Mouse (Mus musculus) hindlimb bud, embryonic 11.5 days (tissue): ENCODE results near the gene Hsf4.

Source experiments
- DNase-seq: peaks from one replicate; pipeline ENCODE4 v3.0.0-alpha.2; 2012; ENCODE audit warnings: low read depth, low spot score; ENCODE audit errors: extremely low spot score

The Hsf4 gene

DNA sequence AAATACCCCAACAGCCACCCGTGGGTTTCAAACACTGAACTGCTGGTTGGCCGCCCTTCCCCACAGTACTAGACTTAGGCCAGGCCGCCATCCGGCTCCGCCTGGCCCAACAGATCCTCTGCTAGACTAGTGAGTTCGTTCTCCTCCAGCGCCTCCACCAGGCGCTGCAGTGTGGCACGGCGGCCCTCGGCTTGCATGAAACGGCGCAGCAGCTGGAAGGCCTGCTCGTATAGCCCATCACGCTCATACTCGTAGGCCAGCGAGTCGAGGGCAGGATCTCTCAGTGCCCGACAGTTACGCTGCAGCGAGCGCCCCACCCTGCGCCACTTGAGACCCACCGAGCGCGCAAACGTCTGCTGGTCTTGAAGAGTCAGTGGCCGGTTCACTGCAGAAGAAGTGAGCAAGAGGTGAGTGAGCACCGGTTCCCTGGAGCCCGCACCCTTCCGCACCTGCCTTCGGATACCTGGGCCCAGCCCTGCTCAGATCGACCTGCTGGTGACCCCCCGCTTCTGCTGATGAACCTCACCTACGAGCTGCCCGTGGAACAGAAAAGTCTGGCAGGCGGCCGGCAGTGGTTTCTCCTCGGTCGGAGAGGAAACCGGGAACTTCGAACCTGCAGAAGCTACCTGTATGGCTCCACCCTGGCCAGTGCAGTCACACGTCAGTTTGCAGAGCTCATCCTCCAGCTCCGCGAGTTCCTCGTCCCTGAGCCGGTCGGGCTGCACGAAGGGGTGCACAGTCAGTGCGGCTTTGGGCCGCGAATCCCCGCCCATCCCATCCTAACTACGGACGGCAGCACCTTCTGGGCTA is 10.5 kb upstream of the Hsf4 start:
- no peak for DNase-seq

DNA sequence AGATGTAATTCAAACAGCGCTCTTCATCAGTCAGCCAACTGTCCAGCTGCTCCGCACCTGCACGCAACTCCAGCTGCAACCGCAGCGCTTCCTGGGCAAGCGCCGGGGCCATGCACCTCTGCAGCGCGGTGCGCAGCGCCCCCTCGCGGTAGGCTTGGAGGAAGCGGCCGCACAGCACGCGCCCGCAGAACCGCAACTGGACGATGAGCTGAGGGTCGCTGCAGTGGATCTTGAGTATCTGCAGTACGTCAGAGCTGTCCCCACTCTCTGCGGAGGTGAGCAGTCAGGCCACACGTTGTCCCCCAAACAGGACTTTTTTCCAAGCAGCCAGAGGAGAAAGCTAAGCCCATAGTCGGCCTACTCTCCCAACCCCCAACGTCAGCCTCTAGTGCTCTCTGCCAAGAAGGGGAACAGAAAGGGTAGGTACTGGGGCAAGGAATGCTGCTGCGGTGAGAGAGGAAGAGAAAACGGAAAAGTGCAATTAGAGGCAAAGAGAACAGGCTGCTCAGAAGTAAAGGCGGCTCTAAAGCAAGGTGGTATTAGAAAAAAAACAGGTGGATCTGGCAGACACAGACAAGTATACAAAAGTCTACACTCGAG is 9.8 kb upstream of the Hsf4 start:
- no peak for DNase-seq

DNA sequence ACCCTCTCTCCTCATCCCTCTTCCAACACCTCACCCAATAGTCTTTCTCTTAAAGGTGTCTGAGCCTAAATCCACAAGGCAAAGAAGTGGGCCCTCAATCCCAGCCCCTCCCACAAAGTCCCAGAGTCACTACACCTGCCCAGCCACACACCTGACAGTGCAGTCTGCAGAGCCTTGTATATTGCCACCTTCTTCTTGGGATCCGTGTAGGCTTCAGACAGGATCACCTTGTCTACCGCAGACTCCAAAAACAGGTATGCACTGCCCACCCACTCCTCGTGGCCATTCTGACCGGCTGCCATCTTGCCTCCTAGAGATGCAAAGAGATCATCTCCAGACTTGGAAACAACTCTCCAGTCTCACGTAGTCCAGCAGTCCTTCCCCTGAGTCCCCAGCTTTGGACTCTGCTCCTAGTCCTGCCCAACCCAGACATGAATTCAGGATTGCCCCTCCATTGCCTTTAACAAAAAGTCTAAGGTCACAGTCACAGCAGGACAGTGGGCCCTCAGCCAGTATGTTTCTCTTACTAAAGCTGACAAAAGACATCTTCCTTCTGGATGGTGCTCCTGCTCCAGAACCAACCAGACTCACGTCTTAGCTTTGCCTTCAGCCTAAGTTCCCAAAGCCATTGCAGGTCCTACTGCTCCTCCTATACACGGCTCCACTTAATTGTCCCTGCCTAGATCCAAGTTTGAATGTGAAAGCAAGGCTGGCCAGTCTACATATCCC is 9.1 kb upstream of the Hsf4 start:
- DNase-seq = no peak

DNA sequence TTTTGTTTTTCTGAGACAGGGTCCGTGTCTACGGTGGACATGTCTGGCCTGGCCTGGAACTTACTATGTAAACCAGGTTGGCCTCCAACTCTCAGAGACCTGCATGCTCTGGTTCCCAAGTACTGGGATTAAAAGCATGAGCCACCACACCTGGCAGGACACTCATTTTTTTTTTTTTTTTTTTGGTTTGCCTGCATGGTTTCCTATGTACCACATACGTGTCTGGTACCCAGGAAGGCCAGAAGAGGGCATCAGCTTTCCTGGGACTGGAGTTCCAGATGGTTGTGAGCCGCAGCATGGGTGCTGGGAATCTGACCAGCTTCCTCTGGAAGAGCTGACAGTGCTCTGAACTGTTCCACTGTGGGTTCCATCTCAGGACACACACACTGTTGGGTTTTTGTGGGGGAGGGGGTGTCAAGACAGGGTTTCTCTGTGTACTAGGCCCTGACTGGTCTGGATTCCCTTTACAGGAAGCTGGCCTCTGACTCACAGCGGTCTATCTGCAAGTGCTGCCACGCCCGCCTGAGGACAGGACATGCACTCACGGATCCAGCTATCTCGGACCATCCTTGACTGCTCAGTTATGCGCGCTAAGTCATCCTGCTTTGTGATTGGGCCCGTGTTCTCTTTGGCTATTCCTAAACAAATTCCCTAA is 8.1 kb upstream of the Hsf4 start:
- no peak for DNase-seq

DNA sequence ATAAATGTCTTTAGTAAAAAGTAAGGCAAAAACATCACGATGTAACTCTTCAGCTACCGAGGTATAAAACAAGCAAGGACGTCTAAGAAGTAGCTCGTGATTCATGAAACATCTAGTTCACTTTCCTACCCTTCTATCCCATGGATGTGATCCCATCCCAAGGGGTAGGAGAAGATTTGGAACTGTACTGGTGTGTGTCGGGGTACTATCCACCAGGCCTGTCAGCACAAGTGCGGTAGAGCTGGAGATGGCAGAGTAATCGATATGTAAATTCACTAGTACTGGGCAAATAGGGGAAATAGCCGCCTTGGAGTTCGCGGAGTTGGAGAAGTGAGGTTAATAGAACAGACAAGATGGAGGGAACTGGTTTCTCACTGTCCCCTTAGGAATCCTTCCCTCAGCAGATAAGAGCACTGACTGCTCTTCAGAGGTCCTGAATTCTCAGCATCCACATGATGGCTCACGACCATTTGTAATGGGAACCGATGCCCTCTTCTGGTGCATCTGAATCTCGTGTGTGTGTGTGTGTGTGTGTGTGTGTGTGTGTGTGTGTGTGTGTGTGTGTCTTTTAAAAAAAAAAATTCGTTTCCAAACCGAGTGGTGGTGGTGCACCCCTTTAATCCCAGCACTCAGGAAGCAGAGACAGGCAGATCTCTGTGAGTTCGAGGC is 6.2 kb upstream of the Hsf4 start:
- no peak for DNase-seq

DNA sequence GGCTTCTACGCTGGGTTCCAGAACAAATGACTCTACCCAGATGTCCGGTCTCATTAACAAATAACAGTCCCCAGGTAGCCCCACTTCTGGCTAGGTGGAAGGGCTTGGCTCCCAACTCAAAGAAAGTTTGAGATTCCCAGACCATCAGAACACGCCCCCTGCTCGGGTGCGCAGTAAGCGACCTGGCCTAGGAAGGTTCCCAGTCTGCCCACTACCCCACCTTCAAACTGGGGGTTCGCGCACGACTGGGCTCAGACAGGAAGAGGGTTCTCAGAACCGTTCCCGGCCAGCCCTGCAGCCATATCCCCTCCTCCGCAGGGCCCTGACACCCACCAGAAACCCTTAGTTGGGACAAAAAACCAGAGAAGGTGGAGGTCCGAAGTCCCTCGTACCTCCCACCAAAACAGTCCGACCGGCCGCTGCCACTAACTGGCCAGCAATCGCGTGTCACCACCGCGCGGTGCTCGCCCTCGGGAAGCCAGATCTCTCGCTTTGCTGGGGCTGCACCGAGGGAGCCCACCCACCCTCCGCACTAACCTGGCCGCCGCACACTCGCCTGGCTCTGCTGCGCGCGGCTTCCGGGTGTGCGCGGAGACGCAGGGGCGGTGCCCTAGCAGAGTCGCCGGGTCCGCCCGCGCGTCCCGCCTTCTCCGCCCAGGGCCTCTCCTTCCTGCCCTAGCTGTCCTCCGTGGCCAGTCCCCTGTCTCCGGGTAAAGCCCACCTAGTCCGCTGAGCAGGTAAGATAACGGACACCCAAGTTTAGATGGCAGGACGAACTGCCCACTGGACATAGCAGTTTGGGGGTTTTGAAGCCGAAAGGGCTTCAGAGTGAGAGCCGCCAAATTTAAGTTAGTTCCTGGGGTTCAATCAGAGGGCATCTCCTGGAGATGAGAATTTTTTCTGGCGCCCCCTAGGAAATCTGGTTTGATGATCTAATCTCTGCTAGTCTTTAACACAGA is 5.3 kb upstream of the Hsf4 start, which contains the start of the genes Tradd and Fbxl8:
TSS of gene Tradd (minus strand) at position 586 of the 959 bp plus-strand sequence.
TSS of gene Fbxl8 (plus strand) at position 625 of the 959 bp plus-strand sequence.
- no peak for DNase-seq

DNA sequence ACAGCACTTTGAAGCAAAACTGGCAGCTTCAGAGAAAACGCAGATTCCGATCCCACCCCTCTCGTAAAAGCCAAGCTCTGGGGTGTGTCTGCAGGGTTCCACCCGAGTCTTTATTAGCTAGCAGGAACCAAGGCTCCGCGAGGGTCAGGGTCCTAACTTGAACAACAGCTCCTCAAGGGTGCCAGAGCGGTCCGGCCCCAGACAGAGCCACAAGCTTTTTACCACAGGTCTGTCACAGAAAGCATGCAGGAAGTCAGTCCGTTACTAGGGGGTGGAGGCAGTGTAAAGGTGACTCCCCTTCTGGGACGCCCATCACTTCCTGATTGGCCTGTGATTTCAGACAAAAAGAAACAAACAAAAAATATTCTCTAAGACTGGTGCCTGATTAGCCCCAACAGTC is 4.5 kb upstream of the Hsf4 start:
- DNase-seq = no peak

DNA sequence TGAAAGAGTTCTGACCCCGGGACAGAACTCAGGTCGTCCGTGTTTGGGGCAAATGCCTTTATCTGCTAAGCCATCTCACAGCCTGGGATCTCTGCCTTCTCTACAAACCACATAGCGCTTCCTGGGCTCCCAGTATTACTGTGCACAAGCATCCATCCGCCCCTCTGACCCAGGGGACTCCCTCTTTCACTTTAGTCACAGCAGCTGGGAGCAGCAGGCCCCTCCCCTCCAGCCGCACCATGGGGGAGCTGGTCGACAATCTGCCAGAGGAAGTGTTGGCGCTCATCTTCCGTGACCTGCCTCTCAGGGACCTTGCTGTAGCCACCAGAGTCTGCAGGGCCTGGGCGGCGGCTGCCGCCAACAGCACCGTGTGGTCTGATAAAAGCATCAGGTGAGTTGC is 2.8 kb upstream of the Hsf4 start:
- no peak for DNase-seq

DNA sequence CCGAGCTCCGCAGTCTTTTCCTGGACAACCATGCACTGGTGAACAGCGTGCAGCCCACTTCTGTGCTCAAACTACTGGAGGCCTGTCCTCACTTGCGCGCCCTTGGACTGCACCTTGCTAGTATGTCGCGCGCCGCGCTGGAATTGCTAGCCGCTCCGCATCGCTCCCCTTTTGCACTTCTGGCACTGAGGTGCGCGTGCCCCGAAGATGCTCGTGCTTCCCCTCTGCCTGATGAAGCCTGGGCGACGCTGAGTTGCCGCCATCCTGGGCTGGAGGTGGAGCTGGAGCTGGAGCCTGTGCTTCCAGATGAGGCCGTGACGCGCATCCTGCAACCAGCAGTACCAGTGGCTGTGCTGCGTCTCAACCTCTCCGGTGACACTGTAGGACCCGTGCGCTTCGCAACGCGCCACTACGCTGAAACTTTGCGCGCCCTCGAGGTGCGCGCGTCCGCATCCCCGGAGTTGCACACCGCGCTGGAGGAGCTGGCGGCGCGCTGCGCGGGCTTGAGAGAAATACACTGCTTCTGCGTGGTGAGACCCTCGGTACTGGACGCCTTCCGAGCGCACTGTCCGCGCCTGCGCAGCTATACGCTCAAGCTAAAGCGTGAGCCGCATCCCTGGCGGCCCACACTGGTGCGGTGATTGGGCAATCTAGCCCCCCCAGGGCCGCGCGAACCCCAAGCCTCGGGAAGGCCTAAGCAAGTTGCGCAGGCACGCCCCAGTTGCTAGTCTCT is 1.1 kb upstream of the Hsf4 start:
- DNase-seq = no peak

DNA sequence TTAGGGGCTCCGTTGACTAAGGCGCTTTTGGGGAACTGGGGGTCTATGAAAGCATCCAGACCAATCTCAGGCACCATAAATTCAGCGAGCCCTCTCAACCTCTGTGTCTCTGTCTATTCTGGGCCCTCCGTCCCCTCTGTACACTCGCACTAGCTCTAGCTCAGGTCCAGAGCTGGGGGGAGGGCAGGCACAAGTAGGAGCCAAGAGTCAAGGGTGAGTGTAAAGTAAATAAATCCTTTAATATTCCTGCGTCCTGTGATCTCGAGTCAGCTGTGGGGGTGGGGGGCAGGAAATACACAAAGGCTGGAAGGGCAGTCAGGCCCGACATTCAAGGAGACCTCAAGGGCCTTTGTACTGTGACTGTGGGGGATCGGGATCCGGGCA is 534 bp upstream of the Hsf4 start:
- DNase-seq = no peak

DNA sequence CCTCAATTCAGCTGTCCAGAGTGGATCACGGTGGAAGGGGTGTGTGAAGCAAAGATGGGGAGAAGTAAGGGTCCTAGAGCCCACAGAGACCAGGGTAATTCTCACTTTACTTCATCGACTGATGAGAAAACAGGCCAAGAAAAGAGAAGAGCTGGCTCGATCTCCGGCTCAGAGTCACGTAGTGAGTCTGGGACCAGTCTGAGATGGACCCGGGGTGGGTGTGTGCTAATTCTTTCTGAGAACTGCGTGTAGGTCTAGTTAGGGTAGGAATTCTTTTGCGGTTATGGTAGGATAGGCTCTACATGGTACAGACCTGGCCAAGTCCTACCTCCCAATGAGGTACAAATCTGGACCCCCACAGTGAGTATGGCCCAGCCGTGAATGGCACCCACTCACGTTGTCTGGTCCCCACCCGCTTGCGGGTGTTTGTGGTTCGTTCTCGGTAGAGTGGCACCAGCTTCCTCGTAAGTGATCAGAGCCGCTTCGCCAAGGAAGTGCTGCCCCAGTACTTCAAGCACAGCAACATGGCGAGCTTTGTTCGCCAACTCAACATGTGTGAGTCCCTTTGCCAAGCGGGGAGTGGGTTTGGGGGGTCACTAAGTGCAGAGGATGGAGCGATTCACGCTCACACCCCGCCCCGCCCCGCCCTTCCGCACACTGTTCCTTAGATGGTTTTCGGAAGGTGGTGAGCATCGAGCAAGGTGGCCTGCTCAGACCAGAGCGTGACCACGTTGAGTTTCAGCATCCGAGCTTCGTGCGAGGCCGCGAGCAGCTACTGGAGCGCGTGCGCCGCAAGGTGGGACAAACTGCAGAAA is 707 bp downstream of the Hsf4 start:
- no peak for DNase-seq

DNA sequence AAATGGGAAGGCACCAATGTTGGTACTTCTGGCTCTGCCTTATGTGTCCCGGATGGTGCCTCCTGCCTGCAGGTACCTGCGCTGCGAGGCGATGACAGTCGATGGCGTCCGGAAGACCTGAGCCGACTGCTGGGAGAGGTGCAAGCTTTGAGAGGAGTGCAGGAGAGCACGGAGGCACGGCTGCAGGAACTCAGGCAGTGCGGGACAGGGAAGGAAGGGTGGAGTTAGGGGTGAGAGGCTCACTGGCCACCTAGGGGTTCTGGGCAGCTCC is 1.2 kb downstream of the Hsf4 start:
- DNase-seq = no peak

DNA sequence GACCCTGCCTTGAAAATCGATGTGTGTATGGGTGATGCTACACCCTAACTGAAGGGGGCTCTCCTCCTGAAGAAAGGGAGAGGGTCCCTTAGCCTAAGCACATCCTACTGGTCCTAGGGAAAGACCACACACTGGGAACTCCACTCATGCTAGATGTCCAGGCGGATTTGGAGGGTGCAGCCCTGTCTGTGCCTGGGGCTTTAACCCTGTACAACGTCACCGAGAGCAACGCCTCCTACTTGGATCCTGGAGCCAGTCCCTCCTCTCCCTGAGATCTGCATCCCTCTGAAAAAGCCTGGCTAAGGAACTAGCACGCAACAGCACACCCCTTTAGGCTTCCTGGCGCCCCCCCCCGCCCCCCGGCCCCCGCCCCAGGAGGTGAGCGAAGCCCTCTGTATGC is 5.8 kb downstream of the Hsf4 start:
- no peak for DNase-seq

DNA sequence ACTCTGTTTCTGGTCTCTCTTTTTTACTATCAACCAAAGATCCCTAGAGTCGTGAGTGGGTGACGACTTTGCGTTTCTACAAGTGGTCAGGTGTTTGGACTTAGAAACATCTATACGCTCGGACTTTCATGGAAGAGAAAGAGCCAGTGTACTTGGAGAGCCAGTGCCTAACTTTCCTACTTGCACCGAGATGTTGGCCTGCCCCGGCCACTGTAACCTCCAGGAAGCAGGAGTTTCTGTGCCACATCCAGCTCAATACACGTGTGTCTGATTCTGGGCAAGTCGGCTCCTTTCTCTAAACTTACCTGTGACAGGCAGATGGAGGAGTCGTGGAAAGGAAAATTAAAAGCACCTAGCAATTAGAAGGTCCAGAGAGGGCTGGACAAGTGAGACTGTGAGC is 6.2 kb downstream of the Hsf4 start, which contains the start of gene Nol3:
TSS of gene Nol3 (plus strand) at position 301 of the 400 bp plus-strand sequence.
- no peak for DNase-seq

DNA sequence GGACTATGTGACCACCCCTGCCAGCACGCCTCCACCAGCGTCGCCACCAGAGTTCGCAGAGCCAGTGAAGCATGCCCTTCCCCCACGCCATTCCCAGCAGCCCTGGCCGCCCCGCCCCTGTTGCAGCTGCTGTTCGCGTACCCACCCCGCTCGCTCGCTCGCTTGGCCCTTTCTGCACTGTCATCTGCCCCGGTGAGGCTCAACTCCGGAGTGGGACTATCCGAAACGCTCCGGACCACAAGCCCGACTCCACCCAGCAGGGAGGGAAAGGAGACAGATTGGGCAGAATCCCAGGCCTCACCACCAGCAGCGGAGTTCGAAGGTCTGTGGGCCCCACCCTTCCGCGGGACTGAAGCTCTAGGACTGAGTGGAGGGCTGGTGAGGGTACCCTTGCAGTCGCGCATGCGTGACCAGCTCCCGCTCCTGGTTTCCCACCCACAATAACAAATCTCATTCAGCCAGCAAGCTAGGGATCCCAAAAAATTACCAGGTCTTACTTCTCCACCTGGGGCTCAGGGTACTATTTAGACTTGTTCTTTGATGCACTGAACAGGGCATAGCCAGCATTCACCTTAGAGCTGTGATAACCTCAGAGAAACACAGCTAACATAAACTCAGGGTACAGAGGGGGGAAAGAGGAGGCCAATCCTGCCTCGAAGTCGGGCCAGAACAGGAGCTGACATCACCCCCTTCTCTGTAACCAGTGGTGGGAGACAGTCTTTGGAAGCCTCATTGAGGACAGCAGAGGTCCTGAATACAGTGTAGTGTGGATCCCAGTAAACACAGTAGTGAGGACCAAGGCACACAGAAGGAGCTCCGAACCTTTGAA is 6.9 kb downstream of the Hsf4 start:
- DNase-seq = no peak

DNA sequence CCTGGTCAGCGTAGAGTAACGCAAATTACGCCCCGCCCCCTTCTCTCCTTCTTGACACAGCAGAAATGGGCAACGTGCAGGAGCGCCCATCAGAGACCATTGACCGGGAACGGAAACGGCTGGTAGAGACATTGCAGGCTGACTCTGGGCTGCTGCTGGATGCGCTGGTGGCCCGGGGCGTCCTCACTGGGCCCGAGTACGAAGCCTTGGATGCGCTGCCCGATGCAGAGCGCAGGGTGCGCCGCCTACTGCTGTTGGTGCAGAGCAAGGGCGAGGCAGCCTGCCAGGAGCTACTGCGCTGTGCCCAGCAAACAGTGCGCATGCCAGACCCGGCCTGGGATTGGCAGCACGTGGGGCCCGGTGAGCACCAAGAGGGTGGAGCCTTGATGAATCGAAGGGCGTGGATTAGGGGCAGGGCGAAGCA is 9.3 kb downstream of the Hsf4 start:
- no peak for DNase-seq

DNA sequence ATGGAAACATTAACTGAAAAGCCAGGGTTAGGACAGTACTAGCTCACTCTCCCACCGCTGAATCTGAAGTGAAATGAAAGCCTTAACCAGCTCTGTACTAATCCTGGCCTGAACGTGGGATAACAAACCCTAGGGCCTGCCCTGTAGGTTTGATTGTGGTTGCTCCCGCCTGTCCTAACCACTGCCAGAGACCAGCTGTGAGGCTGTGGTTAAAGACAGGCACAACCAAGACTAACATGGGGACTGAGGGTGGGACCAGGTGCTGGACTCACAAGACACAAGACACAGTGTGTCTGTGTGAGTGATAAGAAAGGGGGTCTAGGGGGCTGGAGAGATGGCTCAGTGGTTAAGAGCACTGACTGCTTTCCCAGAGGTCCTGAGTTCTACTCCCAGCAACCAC is 11.0 kb downstream of the Hsf4 start:
- DNase-seq = no peak

DNA sequence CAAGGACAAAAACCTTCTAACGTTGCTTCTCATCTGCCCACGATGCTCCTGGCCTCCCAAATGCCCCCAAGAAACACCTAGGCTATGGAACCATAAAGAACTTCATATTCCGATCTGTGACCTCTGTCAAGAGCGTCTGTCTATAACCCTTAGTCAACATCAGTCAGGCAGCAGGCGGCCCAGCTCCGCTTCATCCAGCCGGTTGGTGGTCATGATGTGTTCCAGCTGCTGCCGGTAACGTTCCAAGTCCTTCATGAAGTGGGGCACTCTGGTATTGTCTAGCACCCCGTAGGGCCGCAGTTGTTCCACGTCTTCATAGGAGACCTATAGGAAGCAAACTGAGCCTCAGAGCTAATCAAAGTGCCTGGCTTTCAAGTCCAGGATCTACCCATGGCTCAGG is 12.2 kb downstream of the Hsf4 start:
- no peak for DNase-seq
